ENCODE assay signal across 25 mouse cellular contexts in the genomic region with DNA sequence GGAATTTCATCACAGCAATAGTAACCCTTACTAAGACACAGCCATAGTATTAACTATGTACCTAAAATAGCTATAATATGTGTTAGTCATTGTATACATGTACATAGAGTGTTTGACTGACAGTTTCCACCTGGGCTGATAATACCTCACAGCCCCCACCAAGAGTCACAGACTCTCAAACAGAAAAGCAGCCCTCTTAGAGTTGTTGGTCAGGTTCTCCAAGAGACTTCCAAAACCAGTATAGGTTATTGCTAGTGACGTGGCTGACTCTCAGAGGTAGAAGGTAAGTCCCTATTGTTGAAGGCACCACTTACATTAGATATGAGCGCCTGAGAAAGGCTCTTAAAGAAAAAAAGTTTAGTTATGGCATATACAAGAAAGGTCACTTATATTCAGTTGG.
"Had no signal": no experiment of that assay in that cellular context is flagged by ENCODE, and none has a peak within 500 bp of the region (broad histone marks: within the 10 kb centered on the region; RNA-seq: fewer than 3 reads in every experiment).

No protein-coding gene starts in this region.

- H3K9me3 ChIP-seq: heart, embryonic 10.5 days; heart, embryonic 12.5 days; hindbrain, embryonic 10.5 days; hindbrain, embryonic 12.5 days; intestine, embryonic 15.5 days; limb, embryonic 10.5 days had no signal

- DNase-seq: gastrocnemius, adult 2 months; gastrocnemius, postnatal 10 days; gastrocnemius, postnatal 25 days; heart, adult 18-20 months; heart, postnatal 10 days; heart, postnatal 4 days; kidney, adult 18-20 months; kidney, adult 8-10 months; kidney, postnatal 10 days; kidney, postnatal 25 days; kidney, postnatal 4 days; liver had no signal

- H3K4me1 ChIP-seq: hindbrain, embryonic 10.5 days; hindbrain, embryonic 12.5 days had no signal

- H3K27me3 ChIP-seq: heart, embryonic 12.5 days; hindbrain, embryonic 12.5 days; intestine, embryonic 15.5 days; limb, embryonic 12.5 days had no signal

- H3K4me3 ChIP-seq: gastrocnemius, adult 2 months; heart, embryonic 10.5 days; heart, embryonic 12.5 days; hindbrain, embryonic 10.5 days; hindbrain, embryonic 12.5 days; intestine, embryonic 15.5 days; layer of hippocampus, adult 2 months; left cerebral cortex, adult 2 months; limb, embryonic 10.5 days; limb, embryonic 12.5 days had no signal

- H3K4me2 ChIP-seq: heart, embryonic 12.5 days; hindbrain, embryonic 12.5 days; hindbrain, embryonic 14.5 days; intestine, embryonic 15.5 days; limb, embryonic 12.5 days had no signal

- H3K9ac ChIP-seq: heart, embryonic 12.5 days; hindbrain, embryonic 12.5 days; hindbrain, embryonic 14.5 days; intestine, embryonic 15.5 days; limb, embryonic 12.5 days had no signal

- H3K36me3 ChIP-seq: heart, embryonic 10.5 days; heart, embryonic 12.5 days; hindbrain, embryonic 10.5 days; hindbrain, embryonic 12.5 days; intestine, embryonic 15.5 days; limb, embryonic 10.5 days; limb, embryonic 12.5 days had no signal

- H3K27ac ChIP-seq: gastrocnemius, adult 2 months; heart, embryonic 10.5 days; hindbrain, embryonic 10.5 days; hindbrain, embryonic 12.5 days; hindbrain, embryonic 14.5 days; intestine, embryonic 15.5 days; layer of hippocampus, adult 2 months; left cerebral cortex, adult 2 months; limb, embryonic 10.5 days; limb, embryonic 12.5 days had no signal

- ATAC-seq: hindbrain, embryonic 16.5 days; inflammation-experienced regulatory T-cells, adult 6 months; intestine, embryonic 15.5 days; intestine, postnatal 0 days had no signal
